Mouse (Mus musculus) kidney, embryonic 15.5 days (tissue): ENCODE results near the gene AC192777.2. TPM values are rescaled to one million over a fixed set of nuclear protein-coding genes. Genes with fewer than 3 reads are reported as not detected.
"Not testable (repeated sequence)": the region's sequence is repeated elsewhere in the genome, so short reads cannot be mapped to it uniquely, and the experiment has no call there.

ENCODE experiments used
- ATAC-seq: fragments of 200-750 bp; cut with Nextera tagmentation; replicated peaks from 2 replicates; pipeline ENCODE4 v1.8.0; 2017; ENCODE audit warnings: moderate TSS enrichment; ENCODE audit not compliant: low FRiP score
- H3K27ac ChIP-seq: fragments of 300-500 bp; sonication (generic); 2 replicates; pipeline ENCODE4 v1.5.1; 2015; ENCODE audit warnings: mild to moderate bottlenecking, inconsistent platforms
- H3K27me3 ChIP-seq: fragments of 300-500 bp; sonication (generic); 2 replicates; pipeline ENCODE4 v1.6.1; 2015; ENCODE audit warnings: inconsistent platforms
- H3K36me3 ChIP-seq: fragments of 300-500 bp; sonication (generic); 2 replicates; pipeline ENCODE4 v1.6.1; 2015; ENCODE audit warnings: inconsistent platforms
- H3K4me1 ChIP-seq: fragments of 300-500 bp; sonication (generic); 2 replicates; pipeline ENCODE4 v1.6.1; 2015; ENCODE audit warnings: inconsistent platforms
- H3K4me2 ChIP-seq: fragments of 300-500 bp; sonication (generic); 2 replicates; pipeline ENCODE4 v1.6.1; 2015; ENCODE audit warnings: moderate library complexity, mild to moderate bottlenecking, inconsistent platforms
- H3K4me3 ChIP-seq: fragments of 300-500 bp; sonication (generic); replicated peaks from 2 replicates; pipeline ENCODE4 v1.5.1; 2015; ENCODE audit warnings: mild to moderate bottlenecking, inconsistent platforms
- H3K9ac ChIP-seq: fragments of 300-500 bp; sonication (generic); 2 replicates; pipeline ENCODE4 v1.6.1; 2015; ENCODE audit warnings: mild to moderate bottlenecking, inconsistent platforms
- H3K9me3 ChIP-seq: fragments of 300-500 bp; sonication (generic); replicated peaks from 2 replicates; pipeline ENCODE4 v1.6.1; 2016; ENCODE audit warnings: inconsistent platforms
- WGBS: fragments of 180-500 bp; shearing (Covaris S2); methylation state at CpG from one replicate; pipeline ENCODE4 v1.1.7; 2015; ENCODE audit warnings: mixed read lengths; 5-methylcytosine and 5-hydroxymethylcytosine counted together
- microRNA-seq: library from miRNA; unstranded; fragments of <30 nt; microRNA quantifications from one replicate; pipeline ENCODE4, GENCODE M21; 2016
- polyA plus RNA-seq: library from polyadenylated mRNA; unstranded; fragments of >200 nt; fragmentation: Nextera tagmentation; extraction: Ambion mirVana; gene quantifications from 2 replicates; pipeline ENCODE4 v1.2.1, GENCODE M21; 2015

Gene AC192777.2
- polyA plus RNA-seq: not detected in 2 replicates

DNA sequence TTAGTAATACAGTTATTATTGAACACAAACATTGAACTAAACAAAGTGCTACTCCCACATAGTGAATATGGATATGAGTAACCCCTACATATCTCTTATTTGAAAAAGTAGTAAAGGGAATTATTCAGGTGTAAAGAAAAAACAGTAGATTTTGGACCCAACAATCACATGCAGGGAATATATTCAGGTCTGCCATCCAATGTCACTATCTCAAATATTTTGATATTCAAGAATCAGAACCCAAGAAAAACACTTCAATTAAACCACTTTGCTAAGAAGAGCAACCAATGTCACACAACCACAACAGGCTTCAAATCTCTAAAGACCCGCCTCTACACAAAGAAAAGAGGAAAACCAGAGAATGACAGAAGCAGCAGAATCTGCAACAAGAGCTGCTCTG lies at the start of gene AC192777.2:
TSS of gene AC192777.2 (plus strand) at position 301 of the 400 bp plus-strand sequence.
- not testable (repeated sequence) for H3K9me3 ChIP-seq, H3K4me3 ChIP-seq, ATAC-seq, H3K27me3 ChIP-seq, H3K4me2 ChIP-seq, H3K9ac ChIP-seq, H3K4me1 ChIP-seq, H3K36me3 ChIP-seq, H3K27ac ChIP-seq
- 92% methylated on average over 1 of the region's 1 CpGs for WGBS

DNA sequence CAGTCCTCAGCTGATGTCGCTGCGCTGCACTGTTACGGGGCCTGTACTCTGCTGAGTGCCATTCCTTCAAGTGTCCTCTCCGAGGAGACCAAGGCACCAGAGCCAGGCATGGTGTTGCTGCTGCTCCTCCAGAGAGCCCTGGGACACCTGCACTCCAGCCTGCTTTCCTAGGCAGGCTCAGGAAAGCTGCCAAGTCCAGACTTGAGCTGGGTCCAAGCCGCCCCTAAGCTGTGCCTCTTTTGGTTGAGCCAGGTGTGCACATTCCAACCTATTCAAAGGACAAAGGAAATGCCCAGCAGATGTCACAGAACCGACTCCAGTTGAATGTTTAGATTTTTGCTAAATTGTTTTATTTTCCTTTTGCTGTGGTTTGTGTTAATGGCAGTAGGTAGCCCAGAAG lies 20.9 kb downstream of the AC192777.2 start:
- not testable (repeated sequence) for H3K27me3 ChIP-seq, H3K4me3 ChIP-seq, H3K27ac ChIP-seq, ATAC-seq, H3K9me3 ChIP-seq, H3K36me3 ChIP-seq, H3K4me1 ChIP-seq, H3K4me2 ChIP-seq, H3K9ac ChIP-seq
- WGBS: 91% methylated on average over 6 of the region's 6 CpGs

DNA sequence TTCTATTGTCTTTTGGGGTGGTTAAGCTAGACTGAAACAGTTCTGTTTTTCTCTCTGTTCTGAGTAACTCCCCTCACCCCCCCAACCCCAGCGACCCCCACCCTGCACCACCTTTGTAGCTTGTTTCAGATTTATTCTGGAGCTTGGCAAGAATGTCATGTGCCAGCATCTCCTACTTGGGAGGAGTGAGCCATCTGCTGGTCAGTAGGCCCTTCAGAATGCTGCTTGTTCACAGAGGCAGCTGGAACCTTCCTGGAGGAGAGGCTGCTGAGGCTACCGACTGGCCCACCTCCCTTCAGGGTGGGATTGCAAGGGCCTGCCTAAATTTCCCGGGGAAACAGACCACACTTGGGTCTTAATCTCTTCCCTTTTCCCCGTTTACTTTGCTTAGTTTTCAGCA lies 21.6 kb downstream of the AC192777.2 start:
- H3K27ac ChIP-seq, ATAC-seq, H3K4me3 ChIP-seq, H3K9me3 ChIP-seq, H3K4me1 ChIP-seq, H3K9ac ChIP-seq, H3K36me3 ChIP-seq, H3K27me3 ChIP-seq, H3K4me2 ChIP-seq: not testable (repeated sequence)
- 43% methylated on average over 4 of the region's 4 CpGs for WGBS

Small RNA genes within 50 kb of the gene (microRNA-seq; reads per million reads assigned to microRNA genes)
- gene Gm26376: not detected

Other genes starting within 250 kb of the AC192777.2 start
- not detected in 2 replicates for gene Esp38, start 144.9 kb upstream of the AC192777.2 start, polyA plus RNA-seq
- not detected in 2 replicates for gene Pgk2, start 113.2 kb downstream of the AC192777.2 start, polyA plus RNA-seq
- not detected in 2 replicates for gene Crisp3, start 146.8 kb downstream of the AC192777.2 start, polyA plus RNA-seq
- 0.15 TPM in 1 of 2 replicates, not detected in the other for gene Crisp1, start 223.8 kb downstream of the AC192777.2 start, polyA plus RNA-seq